Mouse (Mus musculus) ES-Bruce4 (cell line): ENCODE results near the gene Slc25a22.

Experiments used
- CTCF ChIP-seq: IDR thresholded peaks from one replicate; pipeline ENCODE4 v1.8.1; 2011; ENCODE audit warnings: low read depth, low read length
- POLR2A ChIP-seq: IDR thresholded peaks from one replicate; pipeline ENCODE4 v1.8.1; 2011; ENCODE audit warnings: low read length; ENCODE audit not compliant: insufficient read depth

- TF ChIP-seq CTCF = no peak
- no peak for TF ChIP-seq POLR2A
Measured at GRCm38 (mm10) chr7:141428701-141429100, 9.0 kb downstream of the Slc25a22 start.
